Mouse (Mus musculus): ENCODE measurements around the gene Spen.

The Spen gene

GRCm38 (mm10) chr4:141530979-141531378 lies 7.4 kb downstream of the Spen start:
- no peak for DNase-seq (ENCODE audit: low spot score)

GRCm38 (mm10) chr4:141528938-141529337 lies 9.5 kb downstream of the Spen start:
- DNase-seq (ENCODE audit: low spot score), result no peak

- peak; percentile 59 for DNase-seq (ENCODE audit: low spot score)
These were observed 11.3 kb downstream of the Spen start for GRCm38 (mm10) chr4:141526936-141527650.

- DNase-seq (ENCODE audit: low spot score), result no peak
These were observed 12.5 kb downstream of the Spen start for GRCm38 (mm10) chr4:141525940-141526339.

GRCm38 (mm10) chr4:141524658-141525057 lies 13.7 kb downstream of the Spen start:
- DNase-seq (ENCODE audit: low spot score), result no peak

GRCm38 (mm10) chr4:141523128-141523527 lies 15.3 kb downstream of the Spen start:
- DNase-seq (ENCODE audit: low spot score), result no peak

- no peak for DNase-seq (ENCODE audit: low spot score)
These were observed 20.0 kb downstream of the Spen start for GRCm38 (mm10) chr4:141518386-141518785.

GRCm38 (mm10) chr4:141514179-141514641 lies 24.2 kb downstream of the Spen start:
- DNase-seq (ENCODE audit: low spot score), result peak; percentile 86

GRCm38 (mm10) chr4:141512145-141512544 lies 26.3 kb downstream of the Spen start:
- no peak for DNase-seq (ENCODE audit: low spot score)

GRCm38 (mm10) chr4:141510457-141510856 lies 27.9 kb downstream of the Spen start:
- no peak for DNase-seq (ENCODE audit: low spot score)

- DNase-seq (ENCODE audit: low spot score), result no peak
These were observed 31.5 kb downstream of the Spen start for GRCm38 (mm10) chr4:141506893-141507292.

GRCm38 (mm10) chr4:141506352-141506751 lies 32.0 kb downstream of the Spen start:
- DNase-seq (ENCODE audit: low spot score), result peak; percentile 61

GRCm38 (mm10) chr4:141505810-141506209 lies 32.6 kb downstream of the Spen start:
- peak; percentile 77 for DNase-seq (ENCODE audit: low spot score)

GRCm38 (mm10) chr4:141504471-141504870 lies 33.9 kb downstream of the Spen start:
- no peak for DNase-seq (ENCODE audit: low spot score)

GRCm38 (mm10) chr4:141502723-141503122 lies 35.7 kb downstream of the Spen start:
- DNase-seq (ENCODE audit: low spot score), result no peak

- no peak for DNase-seq (ENCODE audit: low spot score)
These were observed 37.3 kb downstream of the Spen start for GRCm38 (mm10) chr4:141501058-141501457.

GRCm38 (mm10) chr4:141500637-141501036 lies 37.8 kb downstream of the Spen start:
- peak; percentile 56 for DNase-seq (ENCODE audit: low spot score)

GRCm38 (mm10) chr4:141488670-141489069 lies 49.7 kb downstream of the Spen start:
- DNase-seq (ENCODE audit: low spot score), result no peak

- DNase-seq (ENCODE audit: low spot score), result no peak
These were observed 50.8 kb downstream of the Spen start for GRCm38 (mm10) chr4:141487581-141487980.

GRCm38 (mm10) chr4:141484071-141484470 lies 54.3 kb downstream of the Spen start:
- no peak for DNase-seq (ENCODE audit: low spot score)

GRCm38 (mm10) chr4:141479411-141479810 lies 59.0 kb downstream of the Spen start:
- DNase-seq (ENCODE audit: low spot score), result no peak

- DNase-seq (ENCODE audit: low spot score), result no peak
These were observed 59.6 kb downstream of the Spen start for GRCm38 (mm10) chr4:141478794-141479193.

GRCm38 (mm10) chr4:141478225-141478624 lies 60.2 kb downstream of the Spen start:
- DNase-seq (ENCODE audit: low spot score), result no peak

GRCm38 (mm10) chr4:141477681-141478102 lies 60.7 kb downstream of the Spen start:
- no peak for DNase-seq (ENCODE audit: low spot score)

Data from yolk sac, embryonic 10.5 days (tissue).